Mouse (Mus musculus) liver, postnatal 0 days (tissue): ENCODE measurements around the gene Abcc1.

Experiments
- CTCF ChIP-seq: sonication (generic); IDR thresholded peaks from 2 replicates; pipeline ENCODE4 v1.5.1; 2016; ENCODE audit warnings: antibody characterized with exemption, low read depth
- EP300 ChIP-seq: IDR thresholded peaks from 2 replicates; pipeline ENCODE4 v1.6.1; 2016; ENCODE audit warnings: antibody characterized with exemption, low read depth, mild to moderate bottlenecking

DNA sequence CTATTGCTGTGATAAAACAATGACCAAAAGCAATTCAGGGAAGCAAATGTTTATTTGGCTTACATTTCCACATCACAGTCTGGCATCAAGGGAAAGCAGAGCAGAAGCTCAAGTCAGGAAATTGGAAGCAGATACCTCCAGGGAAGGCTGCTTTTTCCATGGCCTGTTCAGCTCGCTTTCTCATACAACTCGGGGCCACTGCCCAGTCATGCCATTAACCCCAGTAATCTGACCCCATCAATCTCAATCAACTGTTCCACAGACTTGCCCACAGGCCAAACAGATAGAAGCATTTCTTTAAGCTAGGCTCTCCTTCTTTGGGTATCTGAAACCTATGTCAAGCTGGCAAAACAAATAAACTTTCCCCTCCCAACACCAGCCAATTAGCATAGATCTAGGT lies 145.1 kb downstream of the Abcc1 start:
- TF ChIP-seq CTCF, result no peak
- TF ChIP-seq EP300, result no peak
